Mouse (Mus musculus): ENCODE results near the gene Pdzd8. TPM values are rescaled to one million over a fixed set of nuclear protein-coding genes. Genes with fewer than 3 reads are reported as not detected.

Gene Pdzd8
- total RNA-seq, 2 experiments from 2014 or later: 31.9 to 35.5 TPM

Other genes with a start within 250 kb of the Pdzd8 start
- not detected in 2 replicates for gene Vax1, start 175.7 kb downstream of the Pdzd8 start, total RNA-seq (2014; fragmentation: Nextera tagmentation)
- not detected in 2 replicates for gene Vax1, start 175.7 kb downstream of the Pdzd8 start, total RNA-seq (2017)
- not detected in 2 replicates for gene Kcnk18, start 126.6 kb downstream of the Pdzd8 start, total RNA-seq (2014; fragmentation: Nextera tagmentation)
- not detected in 2 replicates for gene Kcnk18, start 126.6 kb downstream of the Pdzd8 start, total RNA-seq (2017)
- 14.8 and 19.7 TPM in 2 replicates for gene Slc18a2, start 84.9 kb downstream of the Pdzd8 start, total RNA-seq (2014; fragmentation: Nextera tagmentation)
- 11.3 and 26.0 TPM in 2 replicates for gene Slc18a2, start 84.9 kb downstream of the Pdzd8 start, total RNA-seq (2017)
- 403 and 406 TPM in 2 replicates for gene Rps12-ps3, start 23.5 kb downstream of the Pdzd8 start, total RNA-seq (2014; fragmentation: Nextera tagmentation)
- gene Rps12-ps3, start 23.5 kb downstream of the Pdzd8 start, total RNA-seq (2017): 963 and 1,109 TPM in 2 replicates
- gene Emx2, start 112.6 kb upstream of the Pdzd8 start, total RNA-seq (2014; fragmentation: Nextera tagmentation): not detected in 2 replicates
- not detected in 2 replicates for gene Emx2, start 112.6 kb upstream of the Pdzd8 start, total RNA-seq (2017)

All from megakaryocyte-erythroid progenitor cell, adult 5-6 weeks (primary cell).